Mouse (Mus musculus) forebrain, embryonic 14.5 days (tissue): ENCODE results near the gene Rnf166. TPM values are rescaled to one million over a fixed set of nuclear protein-coding genes. Genes with fewer than 3 reads are reported as not detected.

Source experiments
- ATAC-seq: fragments of 200-750 bp; cut with Nextera tagmentation; 2 replicates; pipeline ENCODE4 v1.8.0; 2017; ENCODE audit warnings: mild to moderate bottlenecking, moderate library complexity
- DNase-seq: peaks from one replicate; pipeline ENCODE4 v3.0.0-alpha.2; 2015; ENCODE audit warnings: low spot score
- H3K27ac ChIP-seq: fragments of 300-500 bp; sonication (generic); 2 replicates; pipeline ENCODE4 v1.5.1; 2014; ENCODE audit warnings: low read depth, mild to moderate bottlenecking, control low read depth, low read length, moderate library complexity
- H3K27me3 ChIP-seq: fragments of 300-500 bp; sonication (generic); replicated peaks from 2 replicates; pipeline ENCODE4 v1.6.1; 2014; ENCODE audit warnings: low read length, control low read depth, mixed read lengths; ENCODE audit not compliant: control insufficient read depth, insufficient read depth
- H3K36me3 ChIP-seq: fragments of 300-500 bp; sonication (generic); 2 replicates; pipeline ENCODE4 v1.6.1; 2014; ENCODE audit warnings: low read length, control low read depth; ENCODE audit not compliant: control insufficient read depth, insufficient read depth
- H3K4me1 ChIP-seq: fragments of 300-500 bp; sonication (generic); 2 replicates; pipeline ENCODE4 v1.6.1; 2014; ENCODE audit warnings: antibody characterized with exemption, low read length, control low read depth; ENCODE audit not compliant: control insufficient read depth, insufficient read depth
- H3K4me2 ChIP-seq: fragments of 300-500 bp; sonication (generic); 2 replicates; pipeline ENCODE4 v1.6.1; 2014; ENCODE audit warnings: mild to moderate bottlenecking, control low read depth, low read length
- H3K4me3 ChIP-seq: fragments of 300-500 bp; sonication (generic); 2 replicates; pipeline ENCODE4 v1.5.1; 2014; ENCODE audit warnings: low read depth, low read length, control low read depth
- H3K9ac ChIP-seq: fragments of 300-500 bp; sonication (generic); 2 replicates; pipeline ENCODE4 v1.6.1; 2014; ENCODE audit warnings: mild to moderate bottlenecking, low read length, control low read depth, moderate library complexity
- H3K9me3 ChIP-seq: fragments of 300-500 bp; sonication (generic); replicated peaks from 2 replicates; pipeline ENCODE4 v1.6.1; 2016; ENCODE audit warnings: low read length, control low read depth, mixed read lengths; ENCODE audit not compliant: control insufficient read depth
- WGBS: fragments of 180-500 bp; shearing (Covaris S2); extraction: QIAGEN DNeasy Blood & Tissue Kit; methylation state at CpG from one replicate; pipeline ENCODE4 v1.1.7; 2014; 5-methylcytosine and 5-hydroxymethylcytosine counted together
- polyA plus RNA-seq: library from polyadenylated mRNA; unstranded; fragments of >200 nt; fragmentation: Nextera tagmentation; extraction: Ambion mirVana; gene quantifications from 2 replicates; pipeline ENCODE4 v1.2.1, GENCODE M21; 2014

Gene Rnf166
- polyA plus RNA-seq, 1 experiment from 2014 or later: 28.8 TPM

DNA sequence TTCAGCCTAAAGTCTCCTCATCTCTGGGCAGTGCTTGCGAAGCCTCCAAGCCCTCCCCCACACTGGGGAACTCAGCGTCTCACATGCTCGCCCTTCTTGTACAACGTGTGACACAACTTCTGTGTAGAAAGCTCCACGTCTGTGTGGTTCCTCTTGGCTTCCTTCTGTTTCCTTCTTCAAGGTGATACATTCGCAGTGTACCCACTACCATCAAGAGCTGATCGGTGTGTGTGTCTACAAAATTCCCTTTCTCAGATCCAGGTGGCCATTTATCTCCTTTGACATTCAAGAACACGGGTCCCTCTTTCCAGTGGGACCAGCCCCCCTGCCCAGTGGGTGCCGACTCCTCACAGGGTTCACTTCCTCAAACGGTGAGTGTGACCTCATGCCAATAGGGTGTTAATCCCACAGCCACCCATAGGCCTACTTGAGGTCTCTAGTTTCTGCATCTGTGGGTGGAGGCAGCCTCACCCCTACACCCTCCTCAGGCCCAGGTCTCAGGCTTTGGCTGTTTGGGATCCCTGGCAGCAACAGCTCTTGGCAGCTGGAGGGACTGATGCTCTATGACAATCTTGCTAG lies 45.7 kb downstream of the Rnf166 start:
- Histone ChIP-seq H3K27me3 (no peaks in the 10 kb centered on the region), H3K4me3 (no peak overlapping the region), H3K36me3 (peaks cover 17% of the 10 kb centered on the region), H3K4me1 (peaks cover 4% of the 10 kb centered on the region; the same call in 1 of the 2 replicates), H3K9ac (no peak overlapping the region), H3K9me3 (no peaks in the 10 kb centered on the region), H3K4me2 (no peak overlapping the region), H3K27ac (no peak overlapping the region)
- no peak for ATAC-seq
- WGBS: 86% methylated on average over 10 of the region's 10 CpGs
- no peak for DNase-seq

DNA sequence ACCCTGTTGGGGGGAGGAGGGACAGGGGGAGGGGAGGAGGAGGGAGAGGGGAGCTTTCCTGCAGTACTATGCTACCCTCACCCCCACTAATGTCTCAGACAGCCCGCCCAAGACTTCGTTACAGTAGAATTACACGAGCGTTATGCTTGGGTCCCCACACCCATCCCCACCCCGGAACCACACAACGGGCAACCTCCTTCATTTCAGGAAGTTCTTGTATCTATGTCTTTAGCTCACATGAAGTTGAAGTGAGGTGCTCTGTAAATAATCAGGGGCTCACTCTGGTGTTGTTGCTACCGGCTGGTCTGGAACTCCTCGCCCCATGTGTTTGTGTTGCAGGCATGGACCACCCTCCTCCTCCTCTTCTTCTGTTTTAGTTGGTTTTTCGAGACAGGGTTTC lies 47.7 kb downstream of the Rnf166 start:
- Histone ChIP-seq H3K4me3 (no peak overlapping the region), H3K36me3 (no peaks in the 10 kb centered on the region), H3K27ac (no peak overlapping the region), H3K9me3 (no peaks in the 10 kb centered on the region), H3K27me3 (no peaks in the 10 kb centered on the region), H3K4me1 (peaks cover 4% of the 10 kb centered on the region; the same call in 1 of the 2 replicates), H3K4me2 (no peak overlapping the region), H3K9ac (no peak overlapping the region)
- ATAC-seq (no peak), DNase-seq (no peak)
- 90% methylated on average over 9 of the region's 9 CpGs for WGBS

DNA sequence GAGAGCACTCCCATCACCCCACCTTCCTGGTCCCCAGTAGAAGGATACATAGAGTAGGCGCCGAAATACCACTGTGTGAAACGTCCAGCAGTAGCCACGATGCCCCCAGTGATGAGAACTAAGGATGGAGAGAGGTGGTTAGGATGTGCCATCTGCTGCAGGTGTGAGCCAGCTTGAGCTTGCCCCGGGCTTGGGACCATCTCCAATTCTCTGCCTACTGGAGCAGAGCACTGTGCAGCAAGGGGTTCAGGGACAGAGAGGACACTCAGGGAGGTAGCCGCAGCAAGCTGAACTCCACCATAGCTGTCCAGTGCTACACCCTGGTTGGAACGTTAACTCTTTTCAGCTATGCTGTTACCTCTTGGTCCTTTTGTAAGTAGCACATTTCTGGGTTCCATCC lies 48.3 kb downstream of the Rnf166 start:
- Histone ChIP-seq H3K4me3 (no peak overlapping the region), H3K9ac (no peak overlapping the region), H3K4me2 (no peak overlapping the region), H3K27me3 (no peaks in the 10 kb centered on the region), H3K27ac (no peak overlapping the region), H3K36me3 (no peaks in the 10 kb centered on the region), H3K9me3 (no peaks in the 10 kb centered on the region), H3K4me1 (no peaks in the 10 kb centered on the region; the same call in 1 of the 2 replicates)
- DNase-seq: no peak
- WGBS: 93% methylated on average over 7 of the region's 7 CpGs
- no peak for ATAC-seq

DNA sequence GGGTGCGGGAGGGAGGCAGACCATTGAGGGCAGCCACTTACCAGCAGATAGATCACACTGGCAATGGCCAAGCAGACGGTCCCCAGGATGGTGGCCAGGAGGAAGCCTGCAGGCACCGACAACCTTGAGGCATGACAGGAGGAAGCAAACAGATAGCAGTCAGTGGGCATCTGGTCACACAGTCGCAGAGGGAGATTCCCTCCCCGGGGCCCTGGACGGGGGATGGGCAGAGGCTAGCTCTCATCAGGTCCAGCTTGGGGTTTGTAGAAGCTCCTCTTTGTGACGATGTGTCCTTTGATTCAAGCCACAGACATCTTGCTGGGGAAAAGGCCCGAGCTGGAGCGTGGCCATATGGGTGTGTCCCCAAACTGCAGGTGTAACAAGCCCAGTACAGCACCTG lies 49.7 kb downstream of the Rnf166 start:
- DNase-seq: no peak
- Histone ChIP-seq H3K27ac (no peak overlapping the region), H3K4me2 (no peak overlapping the region), H3K36me3 (no peaks in the 10 kb centered on the region), H3K27me3 (no peaks in the 10 kb centered on the region), H3K9me3 (no peaks in the 10 kb centered on the region), H3K9ac (no peak overlapping the region), H3K4me3 (no peak overlapping the region), H3K4me1 (no peaks in the 10 kb centered on the region)
- WGBS: 79% methylated on average over 9 of the region's 9 CpGs
- no peak for ATAC-seq

DNA sequence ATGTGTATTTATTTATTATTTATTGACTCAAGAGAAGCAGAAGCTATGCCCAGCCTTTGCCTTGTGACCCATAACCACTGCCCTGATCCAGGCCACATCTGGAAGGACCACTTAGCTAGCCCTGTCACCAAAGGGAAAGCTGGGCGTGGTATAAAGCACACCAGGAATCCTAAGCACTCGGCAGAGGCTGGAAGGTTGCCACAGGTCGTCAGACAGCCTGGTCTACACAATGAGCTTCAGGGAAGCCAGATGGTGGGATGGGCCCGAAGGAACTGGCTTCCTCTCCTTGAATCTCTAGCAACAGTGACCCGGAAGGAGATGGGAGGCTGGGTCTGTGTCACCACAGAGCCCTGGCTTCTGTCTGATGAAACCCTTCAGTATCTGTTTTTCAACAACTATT lies 52.2 kb downstream of the Rnf166 start:
- Histone ChIP-seq H3K27ac (no peak overlapping the region), H3K9ac (no peak overlapping the region), H3K4me1 (no peaks in the 10 kb centered on the region), H3K9me3 (no peaks in the 10 kb centered on the region), H3K4me3 (no peak overlapping the region), H3K4me2 (no peak overlapping the region), H3K27me3 (no peaks in the 10 kb centered on the region), H3K36me3 (peaks cover 9% of the 10 kb centered on the region; the same call in 1 of the 2 replicates)
- DNase-seq (peak; percentile 6), ATAC-seq (no peak)
- WGBS: 57% methylated on average over 5 of the region's 5 CpGs

DNA sequence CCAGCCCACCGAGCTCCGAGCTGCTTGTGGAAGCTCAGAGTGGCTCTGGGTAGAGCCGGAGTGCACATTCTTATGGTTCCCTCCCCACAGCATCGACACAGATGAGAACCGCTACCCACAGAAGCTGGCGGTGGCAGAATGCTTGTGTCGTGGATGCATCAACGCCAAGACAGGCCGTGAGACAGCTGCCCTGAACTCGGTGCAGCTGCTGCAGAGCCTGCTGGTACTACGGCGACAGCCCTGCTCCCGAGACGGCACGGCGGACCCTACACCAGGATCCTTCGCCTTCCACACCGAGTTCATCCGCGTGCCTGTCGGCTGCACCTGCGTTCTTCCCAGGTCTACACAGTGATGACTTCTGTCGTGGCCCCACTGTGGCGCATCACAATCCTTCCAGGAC lies 52.6 kb downstream of the Rnf166 start:
- Histone ChIP-seq H3K9me3 (no peaks in the 10 kb centered on the region), H3K4me3 (no peak overlapping the region), H3K27ac (no peak overlapping the region), H3K4me2 (no peak overlapping the region), H3K9ac (no peak overlapping the region), H3K4me1 (no peaks in the 10 kb centered on the region), H3K27me3 (no peaks in the 10 kb centered on the region), H3K36me3 (peaks cover 13% of the 10 kb centered on the region)
- 88% methylated on average over 24 of the region's 24 CpGs for WGBS
- ATAC-seq (no peak), DNase-seq (no peak)

DNA sequence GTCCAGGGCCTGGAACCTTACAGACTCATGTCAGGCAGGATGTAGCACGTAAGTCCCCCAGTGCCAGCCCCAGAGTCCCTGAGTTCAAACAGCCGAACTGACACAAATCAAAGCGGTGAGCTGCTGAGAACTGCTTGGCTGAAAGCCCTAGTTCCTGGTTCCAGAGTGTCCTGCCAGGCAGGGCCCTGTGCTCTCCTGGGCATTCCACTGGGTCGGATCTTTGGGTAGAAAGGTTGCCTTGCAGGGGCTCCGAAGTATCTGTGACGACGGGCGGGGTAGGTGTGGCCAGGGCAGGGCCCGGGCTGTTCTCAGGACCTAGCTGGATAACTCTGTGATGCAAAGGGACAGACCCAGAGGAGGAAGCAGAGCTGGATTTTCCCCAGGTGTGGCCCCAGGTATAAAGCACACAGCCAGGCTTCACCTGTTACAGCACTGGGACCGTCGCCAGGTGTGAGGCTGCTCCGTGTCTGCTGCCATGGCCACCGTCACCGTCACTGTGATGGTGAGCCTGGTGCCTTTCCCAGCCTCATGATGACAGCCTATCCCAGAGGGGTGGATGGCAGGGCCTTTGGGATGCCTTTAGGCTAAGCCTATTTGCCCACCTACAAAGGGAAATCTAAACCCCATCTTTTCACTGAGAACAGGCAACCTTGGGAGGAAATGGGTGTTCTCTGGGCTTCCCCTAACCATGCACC lies 54.3 kb downstream of the Rnf166 start, which contains the start of gene Il17c:
TSS of gene Il17c (plus strand) at position 645 of the 695 bp plus-strand sequence.
- H3K9ac ChIP-seq: no peak within 1 kb of the TSS
- WGBS: 85% methylated on average over 14 of the region's 14 CpGs
- no peak for DNase-seq
- H3K36me3 ChIP-seq: peaks cover 28% of the 10 kb centered on the region
- no peaks in the 10 kb centered on the region for H3K27me3 ChIP-seq
- no peak within 1 kb of the TSS for H3K4me3 ChIP-seq
- H3K27ac ChIP-seq: no peak within 1 kb of the TSS
- no peaks in the 10 kb centered on the region for H3K9me3 ChIP-seq
- H3K4me2 ChIP-seq: no peak within 1 kb of the TSS
- ATAC-seq: no peak
- H3K4me1 ChIP-seq: no peaks in the 10 kb centered on the region

DNA sequence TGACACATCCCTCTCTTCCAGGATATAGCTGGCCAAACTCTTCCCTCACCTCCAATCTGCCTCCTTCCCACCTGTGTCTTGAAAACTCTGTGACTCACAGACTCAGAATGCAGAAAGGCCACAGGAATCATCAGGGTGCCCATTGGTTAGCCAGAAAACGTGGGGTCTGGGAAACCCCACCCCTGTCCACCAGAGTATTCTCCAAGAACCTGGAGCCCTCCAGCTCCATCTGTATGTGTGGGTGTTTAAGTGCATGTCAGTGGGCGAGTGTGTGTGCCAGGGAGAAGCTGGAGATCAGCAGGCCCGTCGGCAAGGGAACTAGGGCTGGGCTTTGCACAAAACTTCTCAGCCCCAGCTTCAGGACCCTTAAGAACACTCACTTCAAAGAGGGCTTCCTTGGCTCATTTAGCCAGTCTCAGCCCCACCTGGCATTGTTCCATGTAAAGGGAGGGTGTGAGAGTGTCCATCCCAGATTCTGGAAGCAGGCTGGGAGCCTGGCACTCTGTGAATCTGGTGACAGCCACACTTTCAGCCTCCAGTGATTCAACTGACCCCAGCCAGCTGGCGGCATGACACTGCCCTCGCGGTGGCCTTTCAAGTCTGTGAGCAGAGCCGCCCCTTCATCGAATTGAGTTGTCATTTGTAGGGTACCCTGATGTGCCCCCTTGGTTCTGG lies 55.8 kb downstream of the Rnf166 start:
- Histone ChIP-seq H3K27ac (no peak overlapping the region), H3K4me1 (no peaks in the 10 kb centered on the region), H3K4me2 (no peak overlapping the region), H3K36me3 (peaks cover 43% of the 10 kb centered on the region), H3K4me3 (no peak overlapping the region), H3K27me3 (no peaks in the 10 kb centered on the region), H3K9ac (no peak overlapping the region), H3K9me3 (no peaks in the 10 kb centered on the region)
- no peak for ATAC-seq
- peak; percentile 26 for DNase-seq
- 66% methylated on average over 9 of the region's 9 CpGs for WGBS
